19 mouse cellular contexts compared by ENCODE assay signal in the genomic region with DNA sequence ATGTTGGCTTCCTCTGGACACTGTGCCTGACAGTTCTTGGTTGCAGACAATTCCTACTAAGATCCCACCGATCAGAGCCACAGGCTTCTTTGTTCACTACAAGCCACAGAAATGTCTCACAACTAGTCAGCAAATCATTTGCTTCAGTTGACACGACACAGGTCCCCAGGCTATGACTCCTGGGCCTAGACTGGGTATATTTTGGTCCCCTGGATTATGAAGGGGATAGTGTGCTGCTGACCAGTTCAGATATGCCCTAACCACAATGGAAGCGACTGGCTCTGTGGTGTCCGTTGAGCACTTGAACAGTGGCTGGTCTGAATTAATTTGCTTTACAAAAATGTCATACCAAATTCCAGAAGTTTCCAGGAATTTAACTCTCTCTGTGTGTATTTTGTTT.
"Had no signal": no experiment of that assay in that cellular context is flagged by ENCODE, and none has a peak within 500 bp of the region (broad histone marks: within the 10 kb centered on the region; RNA-seq: fewer than 3 reads in every experiment).

No protein-coding gene starts in this region.

- H3K27ac ChIP-seq: limb, embryonic 12.5 days; limb, embryonic 15.5 days; midbrain, embryonic 13.5 days; neural tube, embryonic 13.5 days; stomach, embryonic 15.5 days had no signal

- H3K4me1 ChIP-seq: limb, embryonic 15.5 days; neural tube, embryonic 13.5 days; stomach, embryonic 15.5 days had no signal

- H3K4me3 ChIP-seq: limb, embryonic 12.5 days; limb, embryonic 15.5 days; liver, embryonic 13.5 days; midbrain, embryonic 13.5 days; myocyte; neural tube, embryonic 13.5 days; stomach, embryonic 15.5 days had no signal

- DNase-seq: kidney, adult 9 months; kidney, postnatal 14 days; kidney, postnatal 4 days; left cerebral cortex, postnatal 4 days; liver, embryonic 13.5 days; lung, adult 2 months; lung, postnatal 14 days; lung, postnatal 4 days; retina, postnatal 1 day; right cerebral cortex, postnatal 25 days; spleen, adult 18-20 months; thymus, postnatal 36 days had no signal

- H3K27me3 ChIP-seq: limb, embryonic 12.5 days; limb, embryonic 15.5 days; liver, embryonic 13.5 days; midbrain, embryonic 13.5 days; neural tube, embryonic 13.5 days; stomach, embryonic 15.5 days had no signal

- H3K9ac ChIP-seq: limb, embryonic 12.5 days; limb, embryonic 15.5 days; liver, embryonic 13.5 days; midbrain, embryonic 13.5 days; neural tube, embryonic 13.5 days; stomach, embryonic 15.5 days had no signal

- ATAC-seq: midbrain, embryonic 13.5 days; midbrain, embryonic 16.5 days had no signal

- H3K4me2 ChIP-seq: limb, embryonic 12.5 days; limb, embryonic 15.5 days; liver, embryonic 13.5 days; midbrain, embryonic 13.5 days; neural tube, embryonic 13.5 days; stomach, embryonic 15.5 days had no signal

- H3K9me3 ChIP-seq: limb, embryonic 12.5 days; limb, embryonic 15.5 days; liver, embryonic 13.5 days; midbrain, embryonic 13.5 days; neural tube, embryonic 13.5 days; stomach, embryonic 15.5 days had no signal

- H3K36me3 ChIP-seq: limb, embryonic 12.5 days; limb, embryonic 15.5 days; liver, embryonic 13.5 days; neural tube, embryonic 13.5 days; stomach, embryonic 15.5 days had no signal
